Mouse (Mus musculus): Measurements from ENCODE around the gene Smpd3. TPM values are rescaled to one million over a fixed set of nuclear protein-coding genes. Genes with fewer than 3 reads are reported as not detected.

Gene Smpd3
- polyA plus RNA-seq, 1 experiment from 2014 or later, result 65.7 TPM

- ATAC-seq (replicated peaks), result no peak
- 30% methylated on average over 2 of the region's 2 CpGs for WGBS
Measured at GRCm38 (mm10) chr8:106351135-106351534, 13.3 kb upstream of the Smpd3 start.

GRCm38 (mm10) chr8:106349398-106349797 is 11.6 kb upstream of the Smpd3 start:
- Histone ChIP-seq H3K36me3 (replicated peaks) (no peaks in the 10 kb centered on the region), H3K4me3 (no peak overlapping the region), H3K4me1 (no peaks in the 10 kb centered on the region), H3K4me2 (no peak overlapping the region), H3K27me3 (replicated peaks) (no peaks in the 10 kb centered on the region), H3K27ac (no peak overlapping the region), H3K9me3 (no peaks in the 10 kb centered on the region), H3K9ac (no peak overlapping the region)
- ATAC-seq (replicated peaks), result no peak
- 62% methylated on average over 11 of the region's 11 CpGs for WGBS

More at GRCm38 (mm10) chr8:106351135-106351534, 13.3 kb upstream of the Smpd3 start:
- no peak overlapping the region for H3K27ac ChIP-seq
- no peak overlapping the region for H3K9ac ChIP-seq
- H3K4me2 ChIP-seq, result no peak overlapping the region
- no peak overlapping the region for H3K4me3 ChIP-seq
- no peaks in the 10 kb centered on the region for H3K9me3 ChIP-seq
- no peaks in the 10 kb centered on the region for H3K27me3 ChIP-seq (replicated peaks)
- H3K36me3 ChIP-seq (replicated peaks), result no peaks in the 10 kb centered on the region
- no peaks in the 10 kb centered on the region for H3K4me1 ChIP-seq

GRCm38 (mm10) chr8:106346123-106346522 is 8.3 kb upstream of the Smpd3 start:
- H3K27ac ChIP-seq, result no peak overlapping the region
- 77% methylated on average over 6 of the region's 6 CpGs for WGBS
- ATAC-seq (replicated peaks), result no peak

GRCm38 (mm10) chr8:106343471-106343870 is 5.7 kb upstream of the Smpd3 start:
- Histone ChIP-seq H3K4me1 (peaks cover 16% of the 10 kb centered on the region), H3K4me3 (no peak overlapping the region), H3K27ac (no peak overlapping the region), H3K4me2 (no peak overlapping the region), H3K9ac (no peak overlapping the region), H3K9me3 (no peaks in the 10 kb centered on the region), H3K27me3 (replicated peaks) (no peaks in the 10 kb centered on the region), H3K36me3 (replicated peaks) (no peaks in the 10 kb centered on the region)
- 67% methylated on average over 5 of the region's 5 CpGs for WGBS
- ATAC-seq (replicated peaks), result no peak

More at GRCm38 (mm10) chr8:106346123-106346522, 8.3 kb upstream of the Smpd3 start:
- Histone ChIP-seq H3K27me3 (replicated peaks) (no peaks in the 10 kb centered on the region), H3K36me3 (replicated peaks) (no peaks in the 10 kb centered on the region), H3K4me1 (no peaks in the 10 kb centered on the region), H3K9me3 (no peaks in the 10 kb centered on the region), H3K9ac (no peak overlapping the region), H3K4me2 (no peak overlapping the region), H3K4me3 (no peak overlapping the region)

GRCm38 (mm10) chr8:106342828-106343227 is 5.0 kb upstream of the Smpd3 start:
- no peak overlapping the region for H3K9ac ChIP-seq
- H3K4me2 ChIP-seq, result no peak overlapping the region
- peaks cover 16% of the 10 kb centered on the region for H3K4me1 ChIP-seq
- no peaks in the 10 kb centered on the region for H3K9me3 ChIP-seq
- no peak overlapping the region for H3K27ac ChIP-seq
- WGBS, result 78% methylated on average over 7 of the region's 7 CpGs
- no peak for ATAC-seq (replicated peaks)
- H3K4me3 ChIP-seq, result no peak overlapping the region
- no peaks in the 10 kb centered on the region for H3K27me3 ChIP-seq (replicated peaks)
- no peaks in the 10 kb centered on the region for H3K36me3 ChIP-seq (replicated peaks)

- Histone ChIP-seq H3K4me1 (peaks cover 29% of the 10 kb centered on the region), H3K9me3 (no peaks in the 10 kb centered on the region), H3K27me3 (replicated peaks) (no peaks in the 10 kb centered on the region), H3K27ac (no peak overlapping the region), H3K4me3 (peak overlapping the region; percentile 87), H3K4me2 (peak overlapping the region; percentile 58), H3K36me3 (replicated peaks) (no peaks in the 10 kb centered on the region), H3K9ac (no peak overlapping the region; the same call in 1 of the 2 replicates)
- no peak for ATAC-seq (replicated peaks)
- 29% methylated on average over 8 of the region's 8 CpGs for WGBS
Measured at GRCm38 (mm10) chr8:106338741-106339209, 987 bp upstream of the Smpd3 start.

- H3K36me3 ChIP-seq (replicated peaks), result no peaks in the 10 kb centered on the region
- peak; percentile 60 for ATAC-seq (replicated peaks)
- H3K27me3 ChIP-seq (replicated peaks), result no peaks in the 10 kb centered on the region
- peak overlapping the region; percentile 90 for H3K27ac ChIP-seq
- H3K9ac ChIP-seq, result peak overlapping the region; percentile 78
- H3K4me1 ChIP-seq, result peaks cover 33% of the 10 kb centered on the region
- peak overlapping the region; percentile 87 for H3K4me3 ChIP-seq
- 2% methylated on average over 41 of the region's 41 CpGs for WGBS
- peak overlapping the region; percentile 58 for H3K4me2 ChIP-seq
- no peaks in the 10 kb centered on the region for H3K9me3 ChIP-seq
Measured at GRCm38 (mm10) chr8:106336561-106336960, 1.2 kb downstream of the Smpd3 start.

- H3K4me1 ChIP-seq, result peaks cover 33% of the 10 kb centered on the region
- H3K4me2 ChIP-seq, result peak overlapping the region; percentile 58
- no peaks in the 10 kb centered on the region for H3K9me3 ChIP-seq
- peak overlapping the region; percentile 78 for H3K9ac ChIP-seq
- ATAC-seq (replicated peaks), result no peak
- H3K27me3 ChIP-seq (replicated peaks), result no peaks in the 10 kb centered on the region
- WGBS, result 43% methylated on average over 4 of the region's 4 CpGs
- peak overlapping the region; percentile 87 for H3K4me3 ChIP-seq
- no peaks in the 10 kb centered on the region for H3K36me3 ChIP-seq (replicated peaks)
- peak overlapping the region; percentile 90 for H3K27ac ChIP-seq
Measured at GRCm38 (mm10) chr8:106336031-106336430, 1.8 kb downstream of the Smpd3 start.

GRCm38 (mm10) chr8:106335196-106335595 is 2.6 kb downstream of the Smpd3 start:
- 63% methylated on average over 4 of the region's 4 CpGs for WGBS

GRCm38 (mm10) chr8:106333346-106333745 is 4.4 kb downstream of the Smpd3 start:
- no peak overlapping the region for H3K9ac ChIP-seq
- H3K27ac ChIP-seq, result no peak overlapping the region
- 45% methylated on average over 8 of the region's 8 CpGs for WGBS
- no peaks in the 10 kb centered on the region for H3K9me3 ChIP-seq
- H3K27me3 ChIP-seq (replicated peaks), result no peaks in the 10 kb centered on the region
- H3K4me2 ChIP-seq, result no peak overlapping the region
- ATAC-seq (replicated peaks), result no peak
- no peaks in the 10 kb centered on the region for H3K36me3 ChIP-seq (replicated peaks)
- peaks cover 17% of the 10 kb centered on the region for H3K4me1 ChIP-seq
- H3K4me3 ChIP-seq, result no peak overlapping the region

More at GRCm38 (mm10) chr8:106335196-106335595, 2.6 kb downstream of the Smpd3 start:
- no peaks in the 10 kb centered on the region for H3K9me3 ChIP-seq
- peak overlapping the region; percentile 58 for H3K4me2 ChIP-seq
- H3K4me1 ChIP-seq, result peaks cover 33% of the 10 kb centered on the region
- peak overlapping the region; percentile 87; the same call in 1 of the 2 replicates for H3K4me3 ChIP-seq
- H3K36me3 ChIP-seq (replicated peaks), result no peaks in the 10 kb centered on the region
- ATAC-seq (replicated peaks), result no peak
- H3K27me3 ChIP-seq (replicated peaks), result no peaks in the 10 kb centered on the region
- H3K27ac ChIP-seq, result no peak overlapping the region
- H3K9ac ChIP-seq, result no peak overlapping the region

GRCm38 (mm10) chr8:106332498-106332897 is 5.3 kb downstream of the Smpd3 start:
- no peaks in the 10 kb centered on the region for H3K27me3 ChIP-seq (replicated peaks)
- H3K4me2 ChIP-seq, result no peak overlapping the region
- no peak for ATAC-seq (replicated peaks)
- no peaks in the 10 kb centered on the region for H3K9me3 ChIP-seq
- no peak overlapping the region for H3K4me3 ChIP-seq
- no peaks in the 10 kb centered on the region for H3K36me3 ChIP-seq (replicated peaks)
- peaks cover 17% of the 10 kb centered on the region for H3K4me1 ChIP-seq
- no peak overlapping the region; the same call in 1 of the 2 replicates for H3K9ac ChIP-seq
- H3K27ac ChIP-seq, result no peak overlapping the region
- WGBS, result 81% methylated on average over 4 of the region's 4 CpGs

- H3K27me3 ChIP-seq (replicated peaks), result no peaks in the 10 kb centered on the region
- 64% methylated on average over 4 of the region's 4 CpGs for WGBS
- no peak for ATAC-seq (replicated peaks)
- no peaks in the 10 kb centered on the region for H3K36me3 ChIP-seq (replicated peaks)
- H3K27ac ChIP-seq, result no peak overlapping the region
- no peak overlapping the region for H3K4me2 ChIP-seq
- H3K9me3 ChIP-seq, result no peaks in the 10 kb centered on the region
- H3K9ac ChIP-seq, result no peak overlapping the region
- peaks cover 8% of the 10 kb centered on the region; the same call in 1 of the 2 replicates for H3K4me1 ChIP-seq
- no peak overlapping the region for H3K4me3 ChIP-seq
Measured at GRCm38 (mm10) chr8:106326624-106327023, 11.2 kb downstream of the Smpd3 start.

- Histone ChIP-seq H3K9ac (no peak overlapping the region), H3K9me3 (no peaks in the 10 kb centered on the region), H3K4me3 (no peak overlapping the region), H3K4me1 (peaks cover 31% of the 10 kb centered on the region; the same call in 1 of the 2 replicates), H3K27me3 (replicated peaks) (no peaks in the 10 kb centered on the region), H3K4me2 (no peak overlapping the region), H3K27ac (no peak overlapping the region), H3K36me3 (replicated peaks) (no peaks in the 10 kb centered on the region)
- 80% methylated on average over 7 of the region's 7 CpGs for WGBS
- ATAC-seq (replicated peaks), result no peak
Measured at GRCm38 (mm10) chr8:106321434-106321833, 16.4 kb downstream of the Smpd3 start.
